Mouse (Mus musculus): ENCODE measurements around the gene Setd1a. TPM values are rescaled to one million over a fixed set of nuclear protein-coding genes. Genes with fewer than 3 reads are reported as not detected.

The Setd1a gene
- polyA plus RNA-seq, 1 experiment from 2014 or later, result 17.1 TPM

GRCm38 (mm10) chr7:127814241-127814921, 37.9 kb downstream of the Setd1a start:
- Histone ChIP-seq H3K9me3 (no peaks in the 10 kb centered on the region), H3K27me3 (ENCODE audit: poor library complexity, severe bottlenecking) (no peaks in the 10 kb centered on the region), H3K36me3 (replicated peaks) (peaks cover 59% of the 10 kb centered on the region), H3K4me3 (no peak overlapping the region), H3K27ac (no peak overlapping the region), H3K4me1 (0 out of 2 replicates have a peak, but pooled peaks cover 7% of the 10 kb centered on the region)
- DNase-seq (ENCODE audit: extremely low spot score, low spot score), result no peak
- WGBS, result 92% methylated on average over 19 of the region's 19 CpGs

GRCm38 (mm10) chr7:127815116-127815665, 38.7 kb downstream of the Setd1a start:
- DNase-seq (ENCODE audit: extremely low spot score, low spot score), result no peak
- peaks cover 52% of the 10 kb centered on the region for H3K36me3 ChIP-seq (replicated peaks)
- no peak overlapping the region for H3K4me3 ChIP-seq

GRCm38 (mm10) chr7:127815954-127816821, 39.7 kb downstream of the Setd1a start:
- Histone ChIP-seq H3K27me3 (ENCODE audit: poor library complexity, severe bottlenecking) (no peaks in the 10 kb centered on the region), H3K27ac (0 out of 2 replicates have a peak overlapping the region, but pooled peaks have one; percentile 44), H3K4me1 (peaks cover 14% of the 10 kb centered on the region), H3K4me3 (no peak overlapping the region), H3K36me3 (replicated peaks) (peaks cover 42% of the 10 kb centered on the region), H3K9me3 (no peaks in the 10 kb centered on the region)
- DNase-seq (ENCODE audit: extremely low spot score, low spot score), result no peak
- 77% methylated on average over 15 of the region's 15 CpGs for WGBS

More at GRCm38 (mm10) chr7:127815116-127815665, 38.7 kb downstream of the Setd1a start:
- Histone ChIP-seq H3K9me3 (no peaks in the 10 kb centered on the region), H3K4me1 (0 out of 2 replicates have a peak, but pooled peaks cover 7% of the 10 kb centered on the region), H3K27me3 (ENCODE audit: poor library complexity, severe bottlenecking) (no peaks in the 10 kb centered on the region), H3K27ac (no peak overlapping the region)
- 96% methylated on average over 15 of the region's 15 CpGs for WGBS

DNA sequence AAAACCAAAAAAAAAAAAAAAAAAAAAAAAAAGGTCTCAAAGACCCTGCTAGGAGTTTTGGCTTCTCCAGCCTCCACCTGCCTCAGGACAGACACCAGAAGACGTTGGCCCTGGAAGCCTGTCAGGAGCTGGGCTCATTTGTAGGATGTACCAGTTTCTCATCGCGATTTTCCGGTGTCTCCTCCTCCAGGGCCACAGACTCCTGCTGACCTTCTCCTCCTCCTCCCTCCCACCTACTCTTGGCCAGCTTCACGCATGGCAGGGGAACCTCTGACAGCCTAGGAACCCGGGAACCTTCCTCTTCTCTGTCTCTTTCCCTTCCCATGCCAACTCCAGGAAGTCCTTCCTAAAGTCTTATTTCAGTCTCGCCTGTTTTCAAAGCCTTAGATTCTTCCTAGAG, 40.6 kb downstream of the Setd1a start:
- Histone ChIP-seq H3K27me3 (ENCODE audit: poor library complexity, severe bottlenecking) (no peaks in the 10 kb centered on the region), H3K4me3 (no peak overlapping the region), H3K27ac (no peak overlapping the region), H3K4me1 (peaks cover 22% of the 10 kb centered on the region), H3K9me3 (no peaks in the 10 kb centered on the region), H3K36me3 (replicated peaks) (peaks cover 35% of the 10 kb centered on the region)
- 88% methylated on average over 7 of the region's 7 CpGs for WGBS
- DNase-seq (ENCODE audit: extremely low spot score, low spot score), result no peak

GRCm38 (mm10) chr7:127817776-127818175, 41.3 kb downstream of the Setd1a start:
- H3K4me3 ChIP-seq, result no peak overlapping the region
- peaks cover 26% of the 10 kb centered on the region for H3K4me1 ChIP-seq
- no peaks in the 10 kb centered on the region for H3K27me3 ChIP-seq (ENCODE audit: poor library complexity, severe bottlenecking)
- no peak for DNase-seq (ENCODE audit: extremely low spot score, low spot score)
- WGBS, result 92% methylated on average over 5 of the region's 5 CpGs
- H3K27ac ChIP-seq, result no peak overlapping the region
- H3K9me3 ChIP-seq, result no peaks in the 10 kb centered on the region
- H3K36me3 ChIP-seq (replicated peaks), result peaks cover 30% of the 10 kb centered on the region

GRCm38 (mm10) chr7:127820836-127821509, 44.5 kb downstream of the Setd1a start:
- Histone ChIP-seq H3K36me3 (replicated peaks) (peaks cover 6% of the 10 kb centered on the region; the same call in 1 of the 2 replicates), H3K4me1 (peaks cover 49% of the 10 kb centered on the region), H3K27ac (0 out of 2 replicates have a peak overlapping the region, but pooled peaks have one; percentile 4), H3K27me3 (ENCODE audit: poor library complexity, severe bottlenecking) (no peaks in the 10 kb centered on the region), H3K4me3 (no peak overlapping the region), H3K9me3 (no peaks in the 10 kb centered on the region)
- WGBS, result 76% methylated on average over 13 of the region's 13 CpGs
- no peak for DNase-seq (ENCODE audit: extremely low spot score, low spot score)

DNA sequence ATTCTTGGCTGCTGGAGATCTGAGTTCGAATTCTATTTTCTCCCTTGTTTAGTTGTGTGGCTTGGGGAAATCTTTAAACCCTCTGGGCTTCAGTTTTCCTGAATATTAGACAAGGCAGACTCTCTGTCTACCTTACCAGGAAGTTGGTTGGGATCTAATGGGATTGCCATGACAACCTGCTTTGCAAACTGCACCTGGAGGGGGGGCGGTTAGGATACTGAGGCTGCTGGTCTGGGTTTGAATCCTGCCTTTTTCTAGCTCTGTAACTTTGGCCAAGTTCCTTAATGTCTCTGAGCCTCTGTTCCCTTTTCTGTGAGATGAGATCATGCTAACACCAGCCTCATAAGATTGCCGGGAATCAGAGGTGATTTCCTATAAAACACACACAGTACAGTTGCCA, 46.0 kb downstream of the Setd1a start:
- no peak for DNase-seq (ENCODE audit: extremely low spot score, low spot score)
- 92% methylated on average over 3 of the region's 3 CpGs for WGBS
- H3K27ac ChIP-seq, result no peak overlapping the region
- no peaks in the 10 kb centered on the region for H3K9me3 ChIP-seq
- H3K36me3 ChIP-seq (replicated peaks), result peaks cover 5% of the 10 kb centered on the region; the same call in 1 of the 2 replicates
- H3K27me3 ChIP-seq (ENCODE audit: poor library complexity, severe bottlenecking), result no peaks in the 10 kb centered on the region
- H3K4me3 ChIP-seq, result no peak overlapping the region
- peaks cover 44% of the 10 kb centered on the region for H3K4me1 ChIP-seq

DNA sequence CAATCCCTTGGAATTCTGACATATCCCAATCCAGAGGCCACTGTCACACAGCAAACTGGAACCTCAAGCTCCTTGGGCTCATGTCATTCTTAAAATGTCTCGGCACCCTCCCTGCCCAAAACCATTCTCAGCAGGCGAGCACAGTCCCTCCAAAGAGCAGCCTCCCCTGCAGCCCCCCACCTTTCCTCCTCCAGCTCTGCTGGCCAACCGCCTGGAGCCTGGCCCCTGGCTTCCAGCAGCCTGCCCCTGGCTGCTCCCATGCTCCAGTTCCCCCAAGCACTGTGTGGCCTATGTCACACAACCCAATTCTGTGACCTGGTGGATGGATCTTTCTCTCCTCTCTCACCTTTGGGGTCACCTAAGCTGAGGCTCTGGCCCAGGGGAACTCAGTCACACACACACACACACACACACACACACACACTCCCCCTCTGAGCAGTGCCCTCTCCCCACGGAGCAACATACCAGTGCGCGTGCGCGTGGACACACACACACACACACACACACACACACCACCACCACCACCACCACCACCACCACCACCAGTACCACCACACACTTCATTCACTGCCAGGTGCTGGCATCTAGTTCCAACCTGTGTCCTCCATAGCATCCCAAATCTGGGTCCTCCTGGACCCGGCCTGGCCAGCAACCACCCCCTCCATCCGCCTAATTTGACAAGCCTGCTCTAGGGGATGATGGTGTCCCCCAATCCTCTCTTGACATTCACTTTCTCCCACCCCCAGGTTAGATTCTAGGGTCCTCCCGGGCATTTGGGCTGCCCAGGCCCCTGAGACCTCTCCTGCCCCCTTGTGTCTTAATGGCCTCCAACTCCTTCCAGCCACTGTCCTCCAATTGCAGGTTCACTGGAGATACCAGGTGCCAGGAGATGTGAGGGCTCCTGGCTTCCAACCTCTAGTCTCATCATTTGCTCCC, 47.0 kb downstream of the Setd1a start:
- Histone ChIP-seq H3K27me3 (ENCODE audit: poor library complexity, severe bottlenecking) (no peaks in the 10 kb centered on the region), H3K9me3 (no peaks in the 10 kb centered on the region), H3K27ac (peak overlapping the region; percentile 93), H3K4me1 (peaks cover 44% of the 10 kb centered on the region), H3K36me3 (replicated peaks) (no peaks in the 10 kb centered on the region), H3K4me3 (peak overlapping the region; percentile 87)
- WGBS, result 68% methylated on average over 11 of the region's 11 CpGs
- DNase-seq (ENCODE audit: extremely low spot score, low spot score), result no peak

- 4% methylated on average over 34 of the region's 38 CpGs for WGBS
Measured at GRCm38 (mm10) chr7:127824176-127824871, 47.9 kb downstream of the Setd1a start, which contains the start of the genes Stx4a and Stx1b. Gene Stx4a, plus strand, starts transcription at chr7:127824294. Gene Stx1b, minus strand, starts transcription at chr7:127824549.

GRCm38 (mm10) chr7:127835550-127835949, 59.1 kb downstream of the Setd1a start:
- no peaks in the 10 kb centered on the region for H3K9me3 ChIP-seq
- no peak for DNase-seq (ENCODE audit: extremely low spot score, low spot score)
- no peaks in the 10 kb centered on the region for H3K36me3 ChIP-seq (replicated peaks)
- H3K4me3 ChIP-seq, result no peak overlapping the region
- no peak overlapping the region for H3K27ac ChIP-seq
- WGBS, result 83% methylated on average over 2 of the region's 2 CpGs
- no peaks in the 10 kb centered on the region for H3K4me1 ChIP-seq
- H3K27me3 ChIP-seq (ENCODE audit: poor library complexity, severe bottlenecking), result 0 out of 2 replicates have a peak, but pooled peaks cover 11% of the 10 kb centered on the region

More at GRCm38 (mm10) chr7:127824176-127824871, 47.9 kb downstream of the Setd1a start, which contains the start of the genes Stx4a and Stx1b:
- Histone ChIP-seq H3K36me3 (replicated peaks) (no peaks in the 10 kb centered on the region), H3K4me1 (peaks cover 44% of the 10 kb centered on the region), H3K9me3 (no peaks in the 10 kb centered on the region), H3K4me3 (peak within 1 kb of the TSS; percentile 87), H3K27ac (peak within 1 kb of the TSS; percentile 93), H3K27me3 (ENCODE audit: poor library complexity, severe bottlenecking) (no peaks in the 10 kb centered on the region)
- peak; percentile 66 for DNase-seq (ENCODE audit: extremely low spot score, low spot score)

- DNase-seq (ENCODE audit: extremely low spot score, low spot score), result no peak
- H3K27me3 ChIP-seq (ENCODE audit: poor library complexity, severe bottlenecking), result 0 out of 2 replicates have a peak, but pooled peaks cover 12% of the 10 kb centered on the region
- H3K36me3 ChIP-seq (replicated peaks), result no peaks in the 10 kb centered on the region
- H3K27ac ChIP-seq, result no peak overlapping the region
- 96% methylated on average over 5 of the region's 5 CpGs for WGBS
- peaks cover 15% of the 10 kb centered on the region for H3K4me1 ChIP-seq
- no peak overlapping the region for H3K4me3 ChIP-seq
- H3K9me3 ChIP-seq, result no peaks in the 10 kb centered on the region
Measured at GRCm38 (mm10) chr7:127837473-127837872, 61.0 kb downstream of the Setd1a start.

Data from forebrain, embryonic 10.5 days (tissue).